Mouse (Mus musculus): ENCODE results near the gene Nr2e1.

- no peak for TF ChIP-seq CTCF (conservative IDR thresholded peaks at IDR 0.05; ENCODE audit: low read length)
- no peak for TF ChIP-seq POU5F1 (IDR thresholded peaks at IDR 0.05; ENCODE audit: borderline replicate concordance, low read length)
Measured at GRCm38 (mm10) chr10:42525682-42526081, 57.8 kb downstream of the Nr2e1 start.
